Comparison of ENCODE assay signal across 8 mouse cellular contexts in genomic region chr6:99803983-99804904, GRCm38 (mm10).
DNase-seq lines count a peak whose midpoint lies in the region; ATAC-seq lines count a peak whose summit lies in the region.

No protein-coding gene starts in this region.

- peaks cover 14% of the 10 kb centered on the region for H3K4me1 ChIP-seq in embryonic facial prominence, embryonic 14.5 days (ENCODE audit: control insufficient read depth, insufficient read depth, low read length)
- H3K4me1 ChIP-seq in limb, embryonic 13.5 days, result peaks cover 23% of the 10 kb centered on the region

- H3K36me3 ChIP-seq in embryonic facial prominence, embryonic 14.5 days (ENCODE audit: control insufficient read depth, insufficient read depth, low read length), result no peaks in the 10 kb centered on the region
- H3K36me3 ChIP-seq in limb, embryonic 13.5 days, result no peaks in the 10 kb centered on the region

- peak overlapping the region; percentile 17; the same call in 1 of the 2 replicates for H3K9ac ChIP-seq in embryonic facial prominence, embryonic 14.5 days (ENCODE audit: low read depth, low read length)
- H3K9ac ChIP-seq in limb, embryonic 13.5 days, result peak overlapping the region; percentile 26; the same call in 1 of the 2 replicates

- no peaks in the 10 kb centered on the region for H3K27me3 ChIP-seq in embryonic facial prominence, embryonic 14.5 days (replicated peaks; ENCODE audit: control insufficient read depth, insufficient read depth, low read length)
- peaks cover 17% of the 10 kb centered on the region for H3K27me3 ChIP-seq in limb, embryonic 13.5 days

- no peaks in the 10 kb centered on the region for H3K9me3 ChIP-seq in embryonic facial prominence, embryonic 14.5 days (ENCODE audit: control insufficient read depth, low read length)
- no peaks in the 10 kb centered on the region for H3K9me3 ChIP-seq in limb, embryonic 13.5 days

- H3K27ac ChIP-seq in embryonic facial prominence, embryonic 14.5 days (replicated peaks; ENCODE audit: low read depth, low read length), result no peak overlapping the region
- H3K27ac ChIP-seq in limb, embryonic 13.5 days, result no peak overlapping the region

- peak; percentile 92 for ATAC-seq in embryonic facial prominence, embryonic 14.5 days (ENCODE audit: low read depth)
- peak; percentile 86 for ATAC-seq in limb, embryonic 13.5 days (ENCODE audit: low FRiP score, low read depth)
- peak; percentile 88 for ATAC-seq in monocyte, adult 5-6 weeks (replicated peaks; ENCODE audit: insufficient number of reproducible peaks, low FRiP score, low TSS enrichment, poor library complexity, severe bottlenecking)

- H3K4me3 ChIP-seq in embryonic facial prominence, embryonic 14.5 days (ENCODE audit: low read depth, low read length), result peak overlapping the region; percentile 4; the same call in 1 of the 2 replicates
- H3K4me3 ChIP-seq in limb, embryonic 13.5 days, result peak overlapping the region; percentile 21; the same call in 1 of the 2 replicates

- WGBS in embryonic facial prominence, embryonic 14.5 days, result 16% methylated on average over 25 of the region's 25 CpGs
- 22% methylated on average over 25 of the region's 25 CpGs for WGBS in limb, embryonic 13.5 days

- peak overlapping the region; percentile 38 for H3K4me2 ChIP-seq in embryonic facial prominence, embryonic 14.5 days (ENCODE audit: low read depth, low read length)
- peak overlapping the region; percentile 58 for H3K4me2 ChIP-seq in limb, embryonic 13.5 days (replicated peaks)

- peak; percentile 54 for DNase-seq in 416B (ENCODE audit: low read depth)
- peak; percentile 78 to 83 for DNase-seq in adrenal gland, postnatal 4 days (ENCODE audit: low spot score in 2 of 2)
- DNase-seq in embryonic facial prominence, embryonic 14.5 days (ENCODE audit: low spot score), result peak; percentile 91
- peak; percentile 60 to 83 for DNase-seq in heart, adult 9 months (ENCODE audit: low spot score in 2 of 2)
- DNase-seq in kidney, adult 9 months, result peak; percentile 89
- peak; percentile 77 to 94 for DNase-seq in spleen, postnatal 4 days (ENCODE audit: low spot score in 2 of 2)
